Mouse (Mus musculus) myocyte (in vitro differentiated cells): ENCODE results near the gene Whrn. TPM values are rescaled to one million over a fixed set of nuclear protein-coding genes. Genes with fewer than 3 reads are reported as not detected.

Source experiments
- H3K27me3 ChIP-seq: one replicate; pipeline ENCODE4 v1.6.1; 2011; ENCODE audit not compliant: control insufficient read depth, insufficient read depth, insufficient read length
- H3K36me3 ChIP-seq: one replicate; pipeline ENCODE4 v1.6.1; 2011; ENCODE audit not compliant: control insufficient read depth, insufficient read depth
- H3K4me2 ChIP-seq: one replicate; pipeline ENCODE4 v1.6.1; 2011; ENCODE audit warnings: low read depth, control low read depth
- H3K4me3 ChIP-seq: one replicate; pipeline ENCODE4 v1.5.1; 2011; ENCODE audit warnings: mild to moderate bottlenecking, control low read depth, moderate library complexity
- H3K79me2 ChIP-seq: one replicate; pipeline ENCODE4 v1.6.1; 2011; ENCODE audit not compliant: control insufficient read depth, insufficient read depth
- H3ac ChIP-seq: one replicate; pipeline ENCODE4 v1.6.1; 2011; ENCODE audit not compliant: control insufficient read depth, insufficient read length
- CEBPB ChIP-seq: IDR thresholded peaks from 2 replicates; pipeline ENCODE4 v1.6.1; 2011; ENCODE audit warnings: mild to moderate bottlenecking, moderate library complexity; ENCODE audit not compliant: poor library complexity, insufficient read depth, severe bottlenecking
- E2F4 ChIP-seq: IDR thresholded peaks from one replicate; pipeline ENCODE4 v1.6.1; 2011; ENCODE audit warnings: mild to moderate bottlenecking, control low read depth, moderate library complexity; ENCODE audit not compliant: insufficient read depth
- MAX ChIP-seq: IDR thresholded peaks from one replicate; pipeline ENCODE4 v1.6.1; 2011; ENCODE audit warnings: low read depth, mild to moderate bottlenecking, control low read depth
- MYOD1 ChIP-seq, 3 experiments: IDR thresholded peaks; one replicate each; pipeline ENCODE4 v1.6.1; 2011; ENCODE audit warnings: control low read depth in 2 of 3, low read depth in 2 of 3, mild to moderate bottlenecking in 2 of 3, moderate library complexity in 1 of 3; ENCODE audit not compliant: insufficient read length in 2 of 3, control insufficient read depth in 1 of 3
- MYOG ChIP-seq, 3 experiments: IDR thresholded peaks; one replicate each; pipeline ENCODE4 v1.6.1; 2011; ENCODE audit warnings: control low read depth in 2 of 3, low read depth in 2 of 3, mild to moderate bottlenecking in 2 of 3; ENCODE audit not compliant: insufficient read length in 2 of 3, control insufficient read depth in 1 of 3, insufficient read depth in 1 of 3
- POLR2A ChIP-seq: IDR thresholded peaks from one replicate; pipeline ENCODE4 v1.6.1; 2011; ENCODE audit warnings: low read depth, mild to moderate bottlenecking, control low read depth, moderate library complexity; ENCODE audit not compliant: insufficient read length
- POLR2AphosphoS2 ChIP-seq: IDR thresholded peaks from one replicate; pipeline ENCODE4 v1.6.1; 2011; ENCODE audit warnings: low read depth, control low read depth; ENCODE audit not compliant: insufficient read length
- REST ChIP-seq: IDR thresholded peaks from one replicate; pipeline ENCODE4 v1.6.1; 2011; ENCODE audit warnings: mild to moderate bottlenecking, control low read depth, moderate library complexity; ENCODE audit not compliant: insufficient read depth, insufficient read length
- SRF ChIP-seq: IDR thresholded peaks from one replicate; pipeline ENCODE4 v1.6.1; 2011; ENCODE audit warnings: low read depth; ENCODE audit not compliant: control insufficient read depth, insufficient read length
- TCF12 ChIP-seq: IDR thresholded peaks from one replicate; pipeline ENCODE4 v1.6.1; 2011; ENCODE audit warnings: mild to moderate bottlenecking, control low read depth; ENCODE audit not compliant: poor library complexity, insufficient read depth, severe bottlenecking
- TCF3 ChIP-seq: IDR thresholded peaks from one replicate; pipeline ENCODE4 v1.6.1; 2011; ENCODE audit warnings: low read depth, control low read depth; ENCODE audit not compliant: insufficient read length
- USF1 ChIP-seq: IDR thresholded peaks from one replicate; pipeline ENCODE4 v1.6.1; 2011; ENCODE audit warnings: low read depth, mild to moderate bottlenecking, control low read depth, moderate library complexity
- polyA plus RNA-seq: library from polyadenylated mRNA; unstranded; fragments of >200 nt; fragmentation: generic; extraction: Trizol; gene quantifications from one replicate; pipeline ENCODE4 v1.2.1, GENCODE M21; 2012; ENCODE audit warnings: missing spikeins

The Whrn gene
- polyA plus RNA-seq, 1 experiment, result 18.8 TPM

GRCm38 (mm10) chr4:63487916-63488315 is 7.9 kb downstream of the Whrn start:
- no peak overlapping the region for H3K4me3 ChIP-seq
- H3K4me2 ChIP-seq, result no peak overlapping the region
- no peaks in the 10 kb centered on the region for H3K79me2 ChIP-seq
- H3K27me3 ChIP-seq, result no peaks in the 10 kb centered on the region
- no peak overlapping the region for H3ac ChIP-seq
- H3K36me3 ChIP-seq, result no peaks in the 10 kb centered on the region
- no peak for TF ChIP-seq SRF
- TF ChIP-seq MAX, result no peak
- no peak for TF ChIP-seq TCF3
- TF ChIP-seq POLR2A, result no peak
- TF ChIP-seq MYOD1 (IDR thresholded peaks at IDR 0.05; ENCODE audit: control insufficient read depth in 1 of 3, insufficient read length in 2 of 3, low read depth in 2 of 3), result no peak
- no peak for TF ChIP-seq POLR2AphosphoS2
- TF ChIP-seq CEBPB, result no peak
- no peak for TF ChIP-seq E2F4
- TF ChIP-seq REST, result no peak
- no peak for TF ChIP-seq MYOG (IDR thresholded peaks at IDR 0.05; ENCODE audit: control insufficient read depth in 1 of 3, insufficient read depth in 1 of 3, insufficient read length in 2 of 3, low read depth in 2 of 3)
- TF ChIP-seq TCF12, result no peak
- TF ChIP-seq USF1, result no peak

GRCm38 (mm10) chr4:63487256-63487655 is 8.5 kb downstream of the Whrn start:
- H3K36me3 ChIP-seq, result no peaks in the 10 kb centered on the region
- no peak overlapping the region for H3K4me2 ChIP-seq
- TF ChIP-seq E2F4, result no peak
- H3ac ChIP-seq, result no peak overlapping the region
- no peaks in the 10 kb centered on the region for H3K27me3 ChIP-seq
- H3K4me3 ChIP-seq, result no peak overlapping the region
- no peaks in the 10 kb centered on the region for H3K79me2 ChIP-seq

- Histone ChIP-seq H3K4me2 (no peak overlapping the region), H3K79me2 (no peaks in the 10 kb centered on the region), H3K36me3 (no peaks in the 10 kb centered on the region), H3K27me3 (no peaks in the 10 kb centered on the region), H3ac (no peak overlapping the region), H3K4me3 (no peak overlapping the region)
- no peak for TF ChIP-seq MAX
- TF ChIP-seq REST, result no peak
- TF ChIP-seq MYOD1 (IDR thresholded peaks at IDR 0.05; ENCODE audit: control insufficient read depth in 1 of 3, insufficient read length in 2 of 3, low read depth in 2 of 3), result no peak
- no peak for TF ChIP-seq POLR2AphosphoS2
- no peak for TF ChIP-seq MYOG (IDR thresholded peaks at IDR 0.05; ENCODE audit: control insufficient read depth in 1 of 3, insufficient read depth in 1 of 3, insufficient read length in 2 of 3, low read depth in 2 of 3)
- no peak for TF ChIP-seq POLR2A
- no peak for TF ChIP-seq USF1
- no peak for TF ChIP-seq TCF3
- no peak for TF ChIP-seq SRF
- TF ChIP-seq CEBPB, result no peak
- no peak for TF ChIP-seq E2F4
- no peak for TF ChIP-seq TCF12
These were observed 9.3 kb downstream of the Whrn start for GRCm38 (mm10) chr4:63486523-63486922.

- no peaks in the 10 kb centered on the region for H3K79me2 ChIP-seq
- no peak for TF ChIP-seq MYOD1 (IDR thresholded peaks at IDR 0.05; ENCODE audit: control insufficient read depth in 1 of 3, insufficient read length in 2 of 3, low read depth in 2 of 3)
- no peak for TF ChIP-seq USF1
- no peak for TF ChIP-seq SRF
- TF ChIP-seq MYOG (IDR thresholded peaks at IDR 0.05; ENCODE audit: control insufficient read depth in 1 of 3, insufficient read depth in 1 of 3, insufficient read length in 2 of 3, low read depth in 2 of 3), result no peak
- TF ChIP-seq POLR2A, result no peak
- no peak for TF ChIP-seq TCF12
- TF ChIP-seq MAX, result no peak
- no peak for TF ChIP-seq E2F4
- no peak for TF ChIP-seq REST
- TF ChIP-seq POLR2AphosphoS2, result no peak
- no peak for TF ChIP-seq CEBPB
- H3K4me2 ChIP-seq, result no peak overlapping the region
- H3K4me3 ChIP-seq, result no peak overlapping the region
- H3ac ChIP-seq, result no peak overlapping the region
- no peaks in the 10 kb centered on the region for H3K27me3 ChIP-seq
- H3K36me3 ChIP-seq, result no peaks in the 10 kb centered on the region
These were observed 12.1 kb downstream of the Whrn start for GRCm38 (mm10) chr4:63483741-63484140.

- Histone ChIP-seq H3K36me3 (no peaks in the 10 kb centered on the region), H3K4me2 (no peak overlapping the region), H3K4me3 (no peak overlapping the region), H3ac (no peak overlapping the region), H3K79me2 (no peaks in the 10 kb centered on the region), H3K27me3 (no peaks in the 10 kb centered on the region)
- no peak for TF ChIP-seq SRF
- TF ChIP-seq POLR2A, result no peak
- TF ChIP-seq USF1, result no peak
- no peak for TF ChIP-seq MYOG (IDR thresholded peaks at IDR 0.05; ENCODE audit: control insufficient read depth in 1 of 3, insufficient read depth in 1 of 3, insufficient read length in 2 of 3, low read depth in 2 of 3)
- no peak for TF ChIP-seq TCF12
- TF ChIP-seq POLR2AphosphoS2, result no peak
- TF ChIP-seq CEBPB, result no peak
- TF ChIP-seq MAX, result no peak
- TF ChIP-seq REST, result no peak
- TF ChIP-seq TCF3, result no peak
- TF ChIP-seq MYOD1 (IDR thresholded peaks at IDR 0.05; ENCODE audit: control insufficient read depth in 1 of 3, insufficient read length in 2 of 3, low read depth in 2 of 3), result no peak
- no peak for TF ChIP-seq E2F4
These were observed 15.0 kb downstream of the Whrn start for GRCm38 (mm10) chr4:63480845-63481167.
